Mouse (Mus musculus): ENCODE measurements around the gene Pspn. TPM values are rescaled to one million over a fixed set of nuclear protein-coding genes. Genes with fewer than 3 reads are reported as not detected.

Gene Pspn
- total and polyA plus RNA-seq, 3 experiments = not detected

DNA sequence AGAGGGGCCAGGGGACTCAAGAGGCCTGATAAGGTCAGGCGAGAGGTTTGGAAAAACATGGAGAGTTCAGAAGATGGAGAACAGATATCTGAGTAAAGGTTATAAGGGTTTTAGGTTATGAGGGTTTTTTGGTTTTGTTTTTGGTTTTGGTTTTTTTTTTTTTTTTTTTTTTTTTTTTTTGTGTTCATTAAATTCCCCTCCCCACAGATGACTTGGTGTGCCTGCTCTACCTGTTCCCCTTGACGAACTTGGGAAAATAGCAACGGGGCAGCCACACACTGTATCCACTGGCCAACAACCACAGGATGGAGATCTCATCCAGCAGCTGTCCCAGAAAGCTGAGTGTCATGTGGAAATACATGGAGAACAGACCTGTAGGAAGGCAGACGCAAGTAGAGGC, 41.2 kb downstream of the Pspn start:
- no peak for TF ChIP-seq CTCF (IDR thresholded peaks at IDR 0.05; ENCODE audit: low read depth, low read length)
- TF ChIP-seq GATA1 (IDR thresholded peaks at IDR 0.05; ENCODE audit: borderline replicate concordance, low read length) = no peak
- TF ChIP-seq POLR2AphosphoS5 (IDR thresholded peaks at IDR 0.05; ENCODE audit: insufficient replicate concordance, low read depth, low read length) = no peak
- TF ChIP-seq TAL1 (conservative IDR thresholded peaks at IDR 0.05; ENCODE audit: low read depth, low read length) = no peak
- TF ChIP-seq GATA2 (IDR thresholded peaks at IDR 0.05; ENCODE audit: borderline replicate concordance, low read depth, low read length) = no peak
- no peak for ATAC-seq (ENCODE audit: extremely low read depth, insufficient number of reproducible peaks, low FRiP score, poor library complexity, severe bottlenecking)
- Histone ChIP-seq H3K36me3 (replicated peaks) (no peaks in the 10 kb centered on the region), H3K27me3 (ENCODE audit: insufficient read depth, low read length) (peaks cover 28% of the 10 kb centered on the region), H3K4me1 (ENCODE audit: insufficient read depth, low read depth, low read length) (peaks cover 17% of the 10 kb centered on the region), H3K9me3 (replicated peaks) (no peaks in the 10 kb centered on the region), H3K4me3 (ENCODE audit: low read depth, low read length) (no peak overlapping the region)
- DNase-seq (ENCODE audit: low spot score) = no peak

DNA sequence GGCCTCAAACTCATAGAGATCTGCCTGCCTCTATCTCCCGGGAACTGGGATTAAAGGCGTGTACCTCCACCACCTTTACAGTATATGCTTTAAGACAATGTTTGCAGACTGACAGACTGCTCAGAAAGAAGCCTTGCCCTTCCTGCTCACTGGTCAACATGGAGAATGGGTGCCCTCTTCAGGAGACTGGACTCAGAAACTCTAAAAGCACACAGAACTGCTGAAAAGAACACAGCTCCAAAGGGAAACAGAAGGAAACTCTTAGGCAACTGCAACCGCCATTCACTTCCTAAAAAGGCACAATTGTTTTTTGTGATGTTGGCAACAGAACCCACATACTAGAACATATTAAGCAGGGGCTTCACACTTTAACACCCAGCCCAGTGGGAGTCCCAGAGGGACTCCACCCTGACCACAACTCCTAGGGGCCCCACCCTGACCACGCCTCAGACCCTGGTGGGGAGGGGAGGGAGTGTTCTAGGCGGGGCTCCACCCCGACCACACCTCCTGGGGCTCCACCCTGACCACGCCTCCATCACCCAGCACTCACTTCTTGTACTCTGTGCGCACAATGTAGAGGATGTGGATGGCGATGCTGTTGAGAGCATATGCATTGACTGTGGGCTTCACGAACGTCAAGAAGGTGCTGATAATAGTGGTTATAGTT, 41.9 kb downstream of the Pspn start:
- H3K4me3 ChIP-seq (ENCODE audit: low read depth, low read length) = peak overlapping the region; percentile 55; the same call in 1 of the 2 replicates
- no peaks in the 10 kb centered on the region for H3K36me3 ChIP-seq (replicated peaks)
- TF ChIP-seq GATA1 (IDR thresholded peaks at IDR 0.05; ENCODE audit: borderline replicate concordance, low read length) = no peak
- peak; percentile 50 for DNase-seq (ENCODE audit: low spot score)
- peaks cover 20% of the 10 kb centered on the region for H3K4me1 ChIP-seq (ENCODE audit: insufficient read depth, low read depth, low read length)
- ATAC-seq (ENCODE audit: extremely low read depth, insufficient number of reproducible peaks, low FRiP score, poor library complexity, severe bottlenecking) = peak; percentile 66
- H3K27me3 ChIP-seq (ENCODE audit: insufficient read depth, low read length) = peaks cover 26% of the 10 kb centered on the region
- H3K9me3 ChIP-seq (replicated peaks) = no peaks in the 10 kb centered on the region

DNA sequence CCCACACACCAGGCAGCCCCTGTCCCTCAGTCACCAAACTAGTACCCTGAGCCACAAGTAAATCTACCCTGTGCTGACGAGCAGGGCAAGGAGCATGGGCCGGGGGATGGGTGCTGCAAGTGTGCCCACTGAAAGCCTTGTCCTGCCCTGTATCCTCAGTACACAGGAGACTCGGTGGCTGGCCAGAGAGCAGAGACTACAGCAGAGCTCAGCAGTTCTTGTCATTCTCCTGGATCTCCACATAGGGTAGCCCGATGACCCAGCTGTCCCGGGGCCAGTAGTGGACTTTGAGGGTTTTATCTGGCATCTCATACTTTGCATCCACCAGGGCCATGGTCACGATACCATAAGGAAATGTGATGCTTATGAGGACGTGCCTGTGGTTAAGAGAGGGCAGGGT, 44.9 kb downstream of the Pspn start:
- DNase-seq (ENCODE audit: low spot score) = no peak
- Histone ChIP-seq H3K27me3 (ENCODE audit: insufficient read depth, low read length) (peaks cover 26% of the 10 kb centered on the region), H3K9me3 (replicated peaks) (no peaks in the 10 kb centered on the region), H3K4me1 (ENCODE audit: insufficient read depth, low read depth, low read length) (peaks cover 23% of the 10 kb centered on the region), H3K4me3 (ENCODE audit: low read depth, low read length) (no peak overlapping the region), H3K36me3 (replicated peaks) (no peaks in the 10 kb centered on the region)
- ATAC-seq (ENCODE audit: extremely low read depth, insufficient number of reproducible peaks, low FRiP score, poor library complexity, severe bottlenecking) = no peak
- TF ChIP-seq POLR2AphosphoS5 (IDR thresholded peaks at IDR 0.05; ENCODE audit: insufficient replicate concordance, low read depth, low read length) (no peak), GATA1 (IDR thresholded peaks at IDR 0.05; ENCODE audit: borderline replicate concordance, low read length) (no peak), GATA2 (IDR thresholded peaks at IDR 0.05; ENCODE audit: borderline replicate concordance, low read depth, low read length) (no peak), TAL1 (conservative IDR thresholded peaks at IDR 0.05; ENCODE audit: low read depth, low read length) (no peak), CTCF (IDR thresholded peaks at IDR 0.05; ENCODE audit: low read depth, low read length) (no peak)

DNA sequence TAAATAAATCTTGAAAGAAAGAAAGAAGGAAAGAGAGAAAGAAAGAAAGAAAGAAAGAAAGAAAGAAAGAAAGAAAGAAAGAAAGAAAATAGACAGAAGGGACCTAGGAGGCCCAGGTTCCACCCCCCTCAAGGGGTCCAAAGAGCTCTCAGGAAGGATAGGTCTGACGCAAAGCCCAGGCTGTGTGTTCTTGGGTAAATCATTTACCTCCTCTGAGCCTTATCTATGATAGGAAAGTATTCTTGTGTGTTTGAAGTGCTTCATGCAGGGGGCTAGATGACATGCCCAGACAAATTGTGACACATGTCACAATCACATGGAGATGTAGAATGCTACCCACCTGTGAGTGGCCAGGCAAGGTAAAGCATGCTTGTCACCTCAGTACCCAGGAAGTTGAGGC, 47.2 kb downstream of the Pspn start:
- no peak for DNase-seq (ENCODE audit: low spot score)
- TF ChIP-seq GATA2 (IDR thresholded peaks at IDR 0.05; ENCODE audit: borderline replicate concordance, low read depth, low read length) (no peak), TAL1 (conservative IDR thresholded peaks at IDR 0.05; ENCODE audit: low read depth, low read length) (no peak), POLR2AphosphoS5 (IDR thresholded peaks at IDR 0.05; ENCODE audit: insufficient replicate concordance, low read depth, low read length) (no peak), GATA1 (IDR thresholded peaks at IDR 0.05; ENCODE audit: borderline replicate concordance, low read length) (no peak), CTCF (IDR thresholded peaks at IDR 0.05; ENCODE audit: low read depth, low read length) (no peak)
- Histone ChIP-seq H3K4me1 (ENCODE audit: insufficient read depth, low read depth, low read length) (peaks cover 8% of the 10 kb centered on the region), H3K36me3 (replicated peaks) (no peaks in the 10 kb centered on the region), H3K4me3 (ENCODE audit: low read depth, low read length) (no peak overlapping the region), H3K9me3 (replicated peaks) (no peaks in the 10 kb centered on the region), H3K27me3 (ENCODE audit: insufficient read depth, low read length) (peaks cover 26% of the 10 kb centered on the region)
- no peak for ATAC-seq (ENCODE audit: extremely low read depth, insufficient number of reproducible peaks, low FRiP score, poor library complexity, severe bottlenecking)

DNA sequence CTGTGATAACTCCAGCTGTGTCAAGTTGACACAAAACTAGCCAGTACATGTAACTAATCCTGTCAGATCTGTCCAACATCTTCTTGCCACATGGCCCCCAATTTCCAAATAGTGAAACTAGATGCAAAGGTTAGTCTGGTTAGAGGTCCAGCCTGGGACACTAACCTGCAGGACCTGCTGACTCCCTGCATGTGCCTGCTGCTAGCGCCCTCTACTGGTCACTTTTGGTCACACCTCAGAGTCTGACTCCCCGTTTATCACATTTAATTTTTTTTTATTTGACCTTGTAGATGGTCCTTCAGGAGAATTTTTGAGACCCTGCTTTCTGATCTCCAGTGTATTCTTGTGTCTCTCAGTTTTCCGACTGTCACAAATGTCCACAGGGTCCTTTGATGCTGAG, 48.9 kb downstream of the Pspn start:
- DNase-seq (ENCODE audit: low spot score) = peak; percentile 39
- ATAC-seq (ENCODE audit: extremely low read depth, insufficient number of reproducible peaks, low FRiP score, poor library complexity, severe bottlenecking) = no peak
- peak; percentile 74 for TF ChIP-seq CTCF (IDR thresholded peaks at IDR 0.05; ENCODE audit: low read depth, low read length)
- no peak for TF ChIP-seq TAL1 (conservative IDR thresholded peaks at IDR 0.05; ENCODE audit: low read depth, low read length)
- H3K27me3 ChIP-seq (ENCODE audit: insufficient read depth, low read length) = peaks cover 28% of the 10 kb centered on the region
- H3K4me1 ChIP-seq (ENCODE audit: insufficient read depth, low read depth, low read length) = peaks cover 8% of the 10 kb centered on the region
- no peak overlapping the region for H3K4me3 ChIP-seq (ENCODE audit: low read depth, low read length)
- H3K9me3 ChIP-seq (replicated peaks) = no peaks in the 10 kb centered on the region
- H3K36me3 ChIP-seq (replicated peaks) = no peaks in the 10 kb centered on the region

Other genes with a start within 250 kb of the Pspn start
Only the 20 nearest of the 24 such genes appear.
- not detected in 2 replicates for gene Prr22, start 229.8 kb downstream of the Pspn start, total RNA-seq (2014; fragmentation: Nextera tagmentation)
- gene Prr22, start 229.8 kb downstream of the Pspn start, total RNA-seq (2017) = 0.17 and 0.22 TPM in 2 replicates
- 3.5 and 5.0 TPM in 2 replicates for gene Prr22, start 229.8 kb downstream of the Pspn start, polyA plus RNA-seq (2012)
- 21.4 and 27.9 TPM in 2 replicates for gene Rfx2, start 169.0 kb downstream of the Pspn start, total RNA-seq (2014; fragmentation: Nextera tagmentation)
- 3.9 and 4.1 TPM in 2 replicates for gene Rfx2, start 169.0 kb downstream of the Pspn start, total RNA-seq (2017)
- 36.4 and 38.2 TPM in 2 replicates for gene Rfx2, start 169.0 kb downstream of the Pspn start, polyA plus RNA-seq (2012)
- not detected in 2 replicates for gene Acsbg2, start 125.6 kb downstream of the Pspn start, total RNA-seq (2014; fragmentation: Nextera tagmentation)
- 0.11 TPM in 1 of 2 replicates, not detected in the other for gene Acsbg2, start 125.6 kb downstream of the Pspn start, total RNA-seq (2017)
- not detected in 2 replicates for gene Acsbg2, start 125.6 kb downstream of the Pspn start, polyA plus RNA-seq (2012)
- not detected in 2 replicates for gene 1700061G19Rik, start 124.5 kb downstream of the Pspn start, total RNA-seq (2014; fragmentation: Nextera tagmentation)
- 0.22 TPM in 1 of 2 replicates, not detected in the other for gene 1700061G19Rik, start 124.5 kb downstream of the Pspn start, total RNA-seq (2017)
- gene 1700061G19Rik, start 124.5 kb downstream of the Pspn start, polyA plus RNA-seq (2012) = not detected in 2 replicates
- gene Mllt1, start 64.6 kb downstream of the Pspn start, total RNA-seq (2014; fragmentation: Nextera tagmentation) = 15.3 and 22.1 TPM in 2 replicates
- 7.6 and 8.2 TPM in 2 replicates for gene Mllt1, start 64.6 kb downstream of the Pspn start, total RNA-seq (2017)
- 75.9 and 76.1 TPM in 2 replicates for gene Mllt1, start 64.6 kb downstream of the Pspn start, polyA plus RNA-seq (2012)
- not detected in 2 replicates for gene Acer1, start 17.9 kb downstream of the Pspn start, total RNA-seq (2014; fragmentation: Nextera tagmentation)
- gene Acer1, start 17.9 kb downstream of the Pspn start, total RNA-seq (2017) = 0.12 TPM in 1 of 2 replicates, not detected in the other
- gene Acer1, start 17.9 kb downstream of the Pspn start, polyA plus RNA-seq (2012) = not detected in 2 replicates
- 48.1 and 58.4 TPM in 2 replicates for gene Clpp, start 9.7 kb downstream of the Pspn start, total RNA-seq (2014; fragmentation: Nextera tagmentation)
- gene Clpp, start 9.7 kb downstream of the Pspn start, total RNA-seq (2017) = 75.3 and 76.7 TPM in 2 replicates
- gene Clpp, start 9.7 kb downstream of the Pspn start, polyA plus RNA-seq (2012) = 197 and 208 TPM in 2 replicates
- 12.9 and 23.0 TPM in 2 replicates for gene Alkbh7, start 2.7 kb downstream of the Pspn start, total RNA-seq (2014; fragmentation: Nextera tagmentation)
- 25.5 and 26.8 TPM in 2 replicates for gene Alkbh7, start 2.7 kb downstream of the Pspn start, total RNA-seq (2017)
- gene Alkbh7, start 2.7 kb downstream of the Pspn start, polyA plus RNA-seq (2012) = 46.0 and 53.2 TPM in 2 replicates
- gene Gtf2f1, start 11.3 kb upstream of the Pspn start, total RNA-seq (2014; fragmentation: Nextera tagmentation) = 104 and 113 TPM in 2 replicates
- gene Gtf2f1, start 11.3 kb upstream of the Pspn start, total RNA-seq (2017) = 101 and 102 TPM in 2 replicates
- gene Gtf2f1, start 11.3 kb upstream of the Pspn start, polyA plus RNA-seq (2012) = 145 and 151 TPM in 2 replicates
- gene Gm17949, start 11.5 kb upstream of the Pspn start, total RNA-seq (2014; fragmentation: Nextera tagmentation) = 0.98 TPM in 1 of 2 replicates, not detected in the other
- gene Gm17949, start 11.5 kb upstream of the Pspn start, total RNA-seq (2017) = 0.12 and 0.27 TPM in 2 replicates
- 0.11 and 0.21 TPM in 2 replicates for gene Gm17949, start 11.5 kb upstream of the Pspn start, polyA plus RNA-seq (2012)
- gene Khsrp, start 31.5 kb upstream of the Pspn start, total RNA-seq (2014; fragmentation: Nextera tagmentation) = 296 and 302 TPM in 2 replicates
- 59.0 and 63.6 TPM in 2 replicates for gene Khsrp, start 31.5 kb upstream of the Pspn start, total RNA-seq (2017)
- gene Khsrp, start 31.5 kb upstream of the Pspn start, polyA plus RNA-seq (2012) = 282 and 302 TPM in 2 replicates
- not detected in 2 replicates for gene Slc25a41, start 41.6 kb upstream of the Pspn start, total RNA-seq (2014; fragmentation: Nextera tagmentation)
- gene Slc25a41, start 41.6 kb upstream of the Pspn start, total RNA-seq (2017) = not detected in 2 replicates
- not detected in 2 replicates for gene Slc25a41, start 41.6 kb upstream of the Pspn start, polyA plus RNA-seq (2012)
- gene Crb3, start 59.1 kb upstream of the Pspn start, total RNA-seq (2014; fragmentation: Nextera tagmentation) = not detected in 2 replicates
- 0.23 and 0.33 TPM in 2 replicates for gene Crb3, start 59.1 kb upstream of the Pspn start, total RNA-seq (2017)
- 0.23 and 0.37 TPM in 2 replicates for gene Crb3, start 59.1 kb upstream of the Pspn start, polyA plus RNA-seq (2012)
- 42.6 and 44.5 TPM in 2 replicates for gene Slc25a23, start 59.8 kb upstream of the Pspn start, total RNA-seq (2014; fragmentation: Nextera tagmentation)
- 2.4 and 3.3 TPM in 2 replicates for gene Slc25a23, start 59.8 kb upstream of the Pspn start, total RNA-seq (2017)
- gene Slc25a23, start 59.8 kb upstream of the Pspn start, polyA plus RNA-seq (2012) = 16.7 and 18.3 TPM in 2 replicates
- 25.8 and 39.7 TPM in 2 replicates for gene Dennd1c, start 78.5 kb upstream of the Pspn start, total RNA-seq (2014; fragmentation: Nextera tagmentation)
- gene Dennd1c, start 78.5 kb upstream of the Pspn start, total RNA-seq (2017) = 13.4 and 14.3 TPM in 2 replicates
- gene Dennd1c, start 78.5 kb upstream of the Pspn start, polyA plus RNA-seq (2012) = 23.3 and 24.6 TPM in 2 replicates
- gene Tubb4a, start 87.8 kb upstream of the Pspn start, total RNA-seq (2014; fragmentation: Nextera tagmentation) = 4.2 and 4.3 TPM in 2 replicates
- 0.38 and 0.46 TPM in 2 replicates for gene Tubb4a, start 87.8 kb upstream of the Pspn start, total RNA-seq (2017)
- 0.37 and 0.51 TPM in 2 replicates for gene Tubb4a, start 87.8 kb upstream of the Pspn start, polyA plus RNA-seq (2012)
- gene Tnfsf9, start 105.3 kb upstream of the Pspn start, total RNA-seq (2014; fragmentation: Nextera tagmentation) = 2.3 and 4.4 TPM in 2 replicates
- 9.0 and 10.4 TPM in 2 replicates for gene Tnfsf9, start 105.3 kb upstream of the Pspn start, total RNA-seq (2017)
- gene Tnfsf9, start 105.3 kb upstream of the Pspn start, polyA plus RNA-seq (2012) = 6.6 and 9.2 TPM in 2 replicates
- gene Cd70, start 149.8 kb upstream of the Pspn start, total RNA-seq (2014; fragmentation: Nextera tagmentation) = not detected in 2 replicates
- gene Cd70, start 149.8 kb upstream of the Pspn start, total RNA-seq (2017) = not detected in 2 replicates
- gene Cd70, start 149.8 kb upstream of the Pspn start, polyA plus RNA-seq (2012) = not detected in 2 replicates
- not detected in 2 replicates for gene Tnfsf14, start 194.2 kb upstream of the Pspn start, total RNA-seq (2014; fragmentation: Nextera tagmentation)
- 0.55 and 0.81 TPM in 2 replicates for gene Tnfsf14, start 194.2 kb upstream of the Pspn start, total RNA-seq (2017)
- 0.05 and 0.12 TPM in 2 replicates for gene Tnfsf14, start 194.2 kb upstream of the Pspn start, polyA plus RNA-seq (2012)
- not detected in 2 replicates for gene C3, start 228.1 kb upstream of the Pspn start, total RNA-seq (2014; fragmentation: Nextera tagmentation)
- gene C3, start 228.1 kb upstream of the Pspn start, total RNA-seq (2017) = 0.27 and 3.6 TPM in 2 replicates
- 0.04 and 0.10 TPM in 2 replicates for gene C3, start 228.1 kb upstream of the Pspn start, polyA plus RNA-seq (2012)

All from G1E (cell line).